Mouse (Mus musculus) layer of hippocampus, postnatal 25 days (tissue): ENCODE measurements around the gene Rgcc. TPM values are rescaled to one million over a fixed set of nuclear protein-coding genes. Genes with fewer than 3 reads are reported as not detected.

Experiments
- DNase-seq, 2 experiments: peaks; one replicate each; pipeline ENCODE4 v3.0.0; 2022; ENCODE audit warnings: mixed read lengths in 2 of 2, low spot score in 1 of 2; ENCODE audit errors: extremely low spot score in 1 of 2
- total RNA-seq, 2 experiments: library from RNA; stranded (reverse); gene quantifications; 2 replicates each; pipeline ENCODE4 v1.2.3; 2021

Rgcc gene
- total RNA-seq, 2 experiments from 2014 or later: 39.6 to 43.9 TPM

- DNase-seq: no peak
Measured at GRCm38 (mm10) chr14:79280456-79280855, 21.0 kb downstream of the Rgcc start.

DNA sequence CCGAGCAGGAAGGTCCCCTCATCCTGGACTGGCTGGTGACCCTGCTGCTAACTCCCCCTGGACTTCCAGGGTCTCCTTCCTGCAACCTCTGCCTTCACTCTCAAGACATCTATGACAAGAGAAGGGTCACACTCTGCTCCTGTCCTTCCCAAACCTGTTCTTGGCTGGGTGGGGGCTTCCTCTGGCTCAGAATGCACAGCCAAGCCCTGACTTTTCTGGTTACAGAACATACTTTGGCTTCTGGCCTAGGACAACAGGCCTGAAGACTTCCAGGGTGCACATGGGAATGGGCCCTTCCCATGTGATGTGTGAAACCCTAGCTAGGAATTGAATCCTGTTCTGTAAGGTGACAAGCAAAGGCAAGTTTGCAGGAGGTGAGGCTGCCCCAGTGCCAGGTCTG lies 22.0 kb downstream of the Rgcc start:
- no peak for DNase-seq

- no peak for DNase-seq
Measured at GRCm38 (mm10) chr14:79278927-79279326, 22.5 kb downstream of the Rgcc start.

GRCm38 (mm10) chr14:79277922-79278321 lies 23.5 kb downstream of the Rgcc start:
- no peak for DNase-seq

DNA sequence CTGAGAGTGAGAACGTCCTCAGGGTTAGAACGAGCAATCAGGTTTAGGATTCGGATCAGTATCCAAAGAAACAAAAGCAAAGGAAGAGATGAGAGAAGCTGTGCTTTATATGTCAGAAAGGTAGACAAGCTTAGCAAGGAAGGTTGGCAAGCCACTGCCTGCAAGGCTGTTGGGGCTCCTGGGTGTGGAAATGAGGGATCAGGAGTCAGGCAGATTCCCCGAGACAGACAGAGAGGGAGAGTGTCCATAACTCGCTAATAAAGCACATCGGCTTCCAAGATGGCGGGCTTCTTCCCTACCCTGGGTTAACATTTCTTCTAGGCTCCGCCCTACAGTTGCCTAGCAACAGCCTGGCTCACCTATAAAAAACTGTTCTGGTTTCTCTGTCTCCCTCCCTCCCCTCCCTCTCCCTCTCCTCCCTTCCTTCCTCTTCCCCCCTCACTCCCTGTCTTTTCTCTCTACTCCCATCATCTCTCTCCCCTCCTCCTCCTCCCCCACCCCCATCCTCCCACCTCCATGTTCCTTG lies 25.5 kb downstream of the Rgcc start:
- DNase-seq: no peak

DNA sequence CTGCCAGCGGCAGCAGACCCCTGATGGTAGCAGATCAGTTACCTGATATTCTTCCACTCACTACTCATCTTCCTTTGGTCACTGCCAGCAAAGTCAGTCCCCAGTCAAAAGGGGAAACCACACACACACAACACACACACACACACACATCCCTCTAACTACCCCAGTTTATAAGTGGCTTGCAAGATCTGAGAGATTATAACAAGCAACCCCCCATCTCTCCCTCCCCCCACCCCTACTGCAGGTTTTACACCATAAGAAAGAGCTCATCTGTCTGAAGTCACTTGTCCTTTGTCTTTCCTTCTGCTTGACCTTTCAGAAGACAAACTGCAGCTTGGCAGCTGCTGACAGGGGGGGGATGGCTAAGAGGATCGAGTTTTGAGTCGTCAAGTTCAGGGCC lies 26.0 kb downstream of the Rgcc start:
- no peak for DNase-seq

GRCm38 (mm10) chr14:79273697-79274477 lies 27.6 kb downstream of the Rgcc start:
- no peak for DNase-seq

- DNase-seq: no peak
Measured at GRCm38 (mm10) chr14:79272991-79273390, 28.5 kb downstream of the Rgcc start.

GRCm38 (mm10) chr14:79272188-79272694 lies 29.2 kb downstream of the Rgcc start:
- DNase-seq: no peak

- no peak for DNase-seq
Measured at GRCm38 (mm10) chr14:79269551-79269950, 31.9 kb downstream of the Rgcc start.

DNA sequence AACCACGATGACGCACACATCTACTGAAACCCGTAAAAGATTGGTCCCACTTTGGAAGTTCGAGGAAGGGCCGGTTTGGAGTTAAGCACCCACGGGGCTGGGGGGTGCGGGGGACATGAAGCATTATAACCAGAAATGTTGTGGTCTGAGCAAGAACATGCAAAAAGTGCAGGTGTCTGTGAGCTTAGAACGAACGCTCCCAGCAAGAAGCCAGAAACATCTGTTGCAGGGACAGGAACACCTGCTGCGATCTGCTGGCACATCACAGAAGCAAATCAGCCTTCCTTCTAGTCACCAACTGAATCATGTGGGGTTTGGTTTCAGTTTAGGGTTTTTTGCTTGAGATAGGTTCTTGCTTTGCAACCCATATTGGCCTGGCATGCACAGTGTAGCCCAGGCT lies 33.6 kb downstream of the Rgcc start:
- DNase-seq: no peak

DNA sequence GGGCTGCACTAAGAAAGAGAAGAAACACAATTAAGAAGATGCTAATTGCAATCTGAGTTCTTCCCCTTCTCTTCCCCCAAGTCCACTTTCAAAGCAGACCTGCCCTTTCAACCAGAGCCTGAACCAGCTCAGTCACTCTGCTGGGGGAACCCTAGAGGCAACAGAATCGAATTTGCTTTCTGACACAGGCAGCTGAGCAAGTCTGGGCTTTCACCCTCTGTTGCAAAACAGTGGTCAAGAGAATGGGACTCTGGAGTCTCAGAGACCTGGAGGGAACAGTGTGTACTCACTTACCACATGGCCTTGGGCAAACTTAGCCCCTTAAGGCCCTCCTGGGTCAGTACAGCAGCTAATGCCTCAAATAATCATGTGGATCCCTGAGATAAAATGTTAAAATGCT lies 34.1 kb downstream of the Rgcc start:
- DNase-seq: no peak

DNA sequence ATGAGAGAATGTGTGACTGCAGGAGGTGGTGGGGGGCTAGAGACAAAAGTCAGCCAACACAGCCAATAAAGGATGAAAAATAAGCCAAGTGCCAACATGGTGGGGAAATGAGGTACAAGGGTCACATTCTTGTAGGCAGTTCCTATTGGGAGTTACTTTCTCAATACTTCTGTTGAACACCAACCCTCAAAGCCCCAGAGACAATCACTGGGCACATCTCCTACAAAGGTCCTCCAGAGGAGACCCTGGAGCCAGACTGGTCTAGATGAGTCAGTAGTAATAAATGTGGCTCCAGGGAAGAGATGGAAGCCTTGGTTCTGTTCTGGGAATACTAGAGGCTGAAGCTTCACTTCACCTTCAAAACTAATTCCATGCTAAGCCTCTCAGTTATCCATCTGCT lies 35.0 kb downstream of the Rgcc start:
- no peak for DNase-seq

DNA sequence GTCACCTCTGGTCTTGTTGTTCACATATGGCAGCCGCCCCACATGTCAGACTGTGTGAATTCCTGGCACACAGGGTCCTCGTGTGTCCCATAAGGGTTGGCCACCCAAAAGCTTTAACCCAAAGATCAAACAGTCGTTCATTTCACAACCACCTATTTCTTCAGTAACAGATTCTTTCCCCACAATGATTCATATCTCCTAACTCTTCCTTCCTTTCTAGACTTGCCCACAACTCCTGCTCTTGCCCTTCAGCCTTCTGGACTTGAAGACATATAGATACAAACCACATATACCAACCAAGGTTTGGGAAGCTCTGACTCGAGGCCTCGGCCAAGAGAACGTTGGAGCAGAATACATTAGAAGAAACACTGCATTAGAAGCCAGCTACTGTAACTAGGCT lies 35.7 kb downstream of the Rgcc start:
- no peak for DNase-seq

GRCm38 (mm10) chr14:79263321-79263720 lies 38.1 kb downstream of the Rgcc start:
- DNase-seq: no peak

DNA sequence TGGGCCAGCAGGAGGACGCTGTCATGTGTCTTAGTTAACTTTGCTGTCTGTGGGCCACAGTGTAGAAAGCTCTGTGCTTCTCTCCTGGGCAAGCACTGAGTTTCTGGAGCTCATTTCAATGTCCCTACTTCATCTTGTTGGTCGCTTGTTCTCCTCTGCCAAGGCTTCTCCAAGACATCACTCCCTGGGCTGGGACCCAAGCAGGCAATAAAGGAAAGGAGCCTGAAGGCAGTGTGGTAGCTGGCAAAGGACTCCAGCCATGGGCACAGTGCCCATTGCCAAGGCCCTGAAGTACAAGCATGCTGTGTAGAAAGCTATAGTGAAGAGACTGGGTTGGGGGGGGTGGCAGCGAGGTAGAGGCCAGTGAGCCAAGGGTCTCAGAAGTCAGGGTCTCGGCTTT lies 38.8 kb downstream of the Rgcc start:
- peak in 1 of 2 experiments; percentile 18 for DNase-seq

DNA sequence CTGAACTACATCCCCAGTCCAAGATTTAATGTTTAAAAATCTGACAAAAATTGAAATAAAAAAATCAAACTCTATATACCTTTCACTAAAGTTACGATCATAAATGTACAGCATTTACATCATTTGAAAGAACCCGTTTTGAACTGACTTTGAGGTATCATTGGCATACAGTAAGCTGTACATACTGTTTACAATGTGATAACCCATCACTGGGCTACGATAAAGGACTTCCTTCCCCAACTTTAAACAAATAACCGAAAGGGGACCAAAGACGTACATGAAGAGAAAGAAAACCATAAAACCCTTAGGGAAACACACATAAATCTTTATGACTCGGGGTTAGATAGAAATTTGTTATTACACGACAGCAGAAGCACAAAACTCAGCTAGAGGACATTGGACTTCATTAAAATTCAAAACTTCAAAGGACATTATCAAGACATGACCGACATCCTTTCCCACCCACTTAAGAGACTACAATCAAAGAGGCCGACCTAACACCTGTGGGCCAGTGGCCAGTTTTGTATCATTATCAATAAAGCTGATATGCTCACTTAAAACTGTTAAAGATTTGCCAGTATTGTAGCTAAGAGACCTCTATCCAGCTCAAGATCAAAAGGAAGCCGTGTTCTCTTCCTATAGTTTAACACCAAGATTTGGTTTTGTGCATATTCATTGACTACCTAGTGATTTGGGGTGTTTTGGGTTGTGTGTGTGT lies 42.2 kb downstream of the Rgcc start:
- DNase-seq: no peak

DNA sequence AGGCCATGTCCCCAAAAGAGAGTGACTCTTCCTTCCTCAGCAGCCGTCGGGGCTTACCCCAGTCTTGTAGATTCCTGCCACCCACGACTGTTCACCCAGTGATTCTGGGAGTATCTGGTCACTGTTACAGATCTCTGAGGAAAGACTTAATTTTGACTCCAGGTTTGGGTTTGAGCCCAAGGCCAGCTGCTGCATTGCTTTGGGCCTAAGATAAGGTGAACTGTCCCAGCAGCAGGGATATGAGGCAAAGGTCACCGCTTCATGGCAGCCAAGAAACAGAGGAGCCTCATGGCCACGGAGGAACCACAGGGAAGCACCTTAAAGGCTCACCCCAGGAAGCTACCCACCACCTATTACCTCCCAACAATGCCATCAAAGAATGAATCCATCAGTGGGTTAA lies 44.8 kb downstream of the Rgcc start:
- DNase-seq: no peak

DNA sequence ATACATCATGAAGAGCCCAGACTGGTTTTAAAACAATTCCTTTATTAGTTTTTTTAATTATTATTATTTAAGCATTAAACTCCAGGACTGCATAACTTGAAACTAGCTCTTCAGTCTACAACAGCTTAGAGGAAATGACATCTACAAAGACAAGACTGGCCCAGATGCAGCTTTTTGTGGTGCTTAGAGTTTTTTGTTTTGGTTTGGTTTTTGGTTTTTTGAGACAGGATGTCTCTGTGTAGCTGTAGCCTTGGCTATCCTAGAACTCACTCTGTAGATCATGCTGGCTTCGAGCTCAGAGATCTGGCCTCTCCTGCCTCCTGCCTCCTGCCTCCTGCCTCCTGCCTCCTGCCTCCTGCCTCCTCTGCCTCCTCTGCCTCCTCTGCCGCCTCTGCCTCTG lies 45.7 kb downstream of the Rgcc start:
- DNase-seq: no peak

DNA sequence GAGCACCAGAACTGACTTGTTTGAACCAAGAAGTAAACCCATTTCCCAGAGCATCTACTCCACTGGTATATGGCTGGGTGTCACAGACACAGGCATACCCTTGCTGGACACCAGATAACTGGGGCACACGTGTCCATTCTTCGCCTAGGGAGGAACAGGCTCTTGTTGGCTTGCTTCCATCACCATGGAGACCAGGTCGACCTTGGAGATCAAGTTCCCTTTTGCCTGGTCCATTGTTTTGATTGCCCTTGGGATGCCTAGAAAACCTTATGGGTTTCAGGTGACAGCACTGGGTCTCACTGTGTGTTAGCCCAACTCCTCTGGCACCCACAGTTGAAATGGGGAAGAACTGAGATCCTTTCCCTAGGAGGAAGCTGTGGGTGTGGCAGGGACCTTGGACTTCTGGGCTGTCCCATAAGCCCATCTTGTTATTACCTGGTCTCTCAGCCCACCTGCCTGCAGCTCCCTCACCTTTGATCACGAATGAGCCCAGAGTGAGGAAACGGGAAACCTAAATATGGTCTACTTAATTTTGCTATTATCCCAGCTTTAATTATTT lies 49.6 kb downstream of the Rgcc start:
- no peak for DNase-seq

DNA sequence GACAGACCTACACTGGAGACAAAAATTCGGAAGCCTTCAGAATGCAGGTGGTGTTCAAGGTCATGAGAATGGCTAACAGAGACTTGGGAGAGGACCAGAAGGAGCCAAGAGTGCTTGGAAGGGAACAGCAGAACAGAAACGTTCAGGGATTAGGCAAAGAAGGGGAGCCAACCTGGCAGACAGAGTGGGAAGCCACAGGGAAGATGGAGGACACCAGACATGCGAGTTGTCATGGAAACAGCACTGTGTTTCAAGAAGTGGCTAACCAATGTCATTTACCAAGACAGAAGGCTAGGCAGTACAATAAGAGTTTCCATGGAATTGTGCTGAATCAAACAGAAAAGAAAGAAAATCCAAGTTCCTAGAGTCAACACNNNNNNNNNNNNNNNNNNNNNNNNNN lies 56.9 kb downstream of the Rgcc start:
- DNase-seq: no peak
